Mouse (Mus musculus) forebrain, embryonic 12.5 days (tissue): Measurements from ENCODE around the gene Dnah2. TPM values are rescaled to one million over a fixed set of nuclear protein-coding genes. Genes with fewer than 3 reads are reported as not detected.

Experiments used
- ATAC-seq: fragments of 200-750 bp; cut with Nextera tagmentation; 2 replicates; pipeline ENCODE4 v1.8.0; 2017; ENCODE audit warnings: moderate TSS enrichment; ENCODE audit not compliant: low FRiP score
- H3K27ac ChIP-seq: fragments of 300-500 bp; sonication (generic); 2 replicates; pipeline ENCODE4 v1.5.1; 2016; ENCODE audit warnings: mild to moderate bottlenecking
- H3K27me3 ChIP-seq: fragments of 300-500 bp; sonication (generic); 2 replicates; pipeline ENCODE4 v1.6.1; 2016; ENCODE audit warnings: mild to moderate bottlenecking
- H3K36me3 ChIP-seq: fragments of 300-500 bp; sonication (generic); replicated peaks from 2 replicates; pipeline ENCODE4 v1.6.1; 2016; ENCODE audit warnings: mild to moderate bottlenecking
- H3K4me1 ChIP-seq: fragments of 300-500 bp; sonication (generic); 2 replicates; pipeline ENCODE4 v1.6.1; 2016
- H3K4me2 ChIP-seq: fragments of 300-500 bp; sonication (generic); 2 replicates; pipeline ENCODE4 v1.6.1; 2016; ENCODE audit warnings: mild to moderate bottlenecking, moderate library complexity
- H3K4me3 ChIP-seq: fragments of 300-500 bp; sonication (generic); replicated peaks from 2 replicates; pipeline ENCODE4 v1.5.1; 2016; ENCODE audit warnings: mild to moderate bottlenecking
- H3K9ac ChIP-seq: fragments of 300-500 bp; sonication (generic); 2 replicates; pipeline ENCODE4 v1.6.1; 2016; ENCODE audit warnings: mild to moderate bottlenecking
- H3K9me3 ChIP-seq: fragments of 300-500 bp; sonication (generic); 2 replicates; pipeline ENCODE4 v1.6.1; 2016
- WGBS: fragments of 180-500 bp; shearing (Covaris S2); methylation state at CpG from one replicate; pipeline ENCODE4 v1.1.7; 2016; 5-methylcytosine and 5-hydroxymethylcytosine counted together
- polyA plus RNA-seq: library from polyadenylated mRNA; unstranded; fragments of >200 nt; fragmentation: Nextera tagmentation; extraction: Ambion mirVana; gene quantifications from 2 replicates; pipeline ENCODE4 v1.2.1, GENCODE M21; 2016

Dnah2 gene
- polyA plus RNA-seq, 1 experiment from 2014 or later = 2.1 TPM

DNA sequence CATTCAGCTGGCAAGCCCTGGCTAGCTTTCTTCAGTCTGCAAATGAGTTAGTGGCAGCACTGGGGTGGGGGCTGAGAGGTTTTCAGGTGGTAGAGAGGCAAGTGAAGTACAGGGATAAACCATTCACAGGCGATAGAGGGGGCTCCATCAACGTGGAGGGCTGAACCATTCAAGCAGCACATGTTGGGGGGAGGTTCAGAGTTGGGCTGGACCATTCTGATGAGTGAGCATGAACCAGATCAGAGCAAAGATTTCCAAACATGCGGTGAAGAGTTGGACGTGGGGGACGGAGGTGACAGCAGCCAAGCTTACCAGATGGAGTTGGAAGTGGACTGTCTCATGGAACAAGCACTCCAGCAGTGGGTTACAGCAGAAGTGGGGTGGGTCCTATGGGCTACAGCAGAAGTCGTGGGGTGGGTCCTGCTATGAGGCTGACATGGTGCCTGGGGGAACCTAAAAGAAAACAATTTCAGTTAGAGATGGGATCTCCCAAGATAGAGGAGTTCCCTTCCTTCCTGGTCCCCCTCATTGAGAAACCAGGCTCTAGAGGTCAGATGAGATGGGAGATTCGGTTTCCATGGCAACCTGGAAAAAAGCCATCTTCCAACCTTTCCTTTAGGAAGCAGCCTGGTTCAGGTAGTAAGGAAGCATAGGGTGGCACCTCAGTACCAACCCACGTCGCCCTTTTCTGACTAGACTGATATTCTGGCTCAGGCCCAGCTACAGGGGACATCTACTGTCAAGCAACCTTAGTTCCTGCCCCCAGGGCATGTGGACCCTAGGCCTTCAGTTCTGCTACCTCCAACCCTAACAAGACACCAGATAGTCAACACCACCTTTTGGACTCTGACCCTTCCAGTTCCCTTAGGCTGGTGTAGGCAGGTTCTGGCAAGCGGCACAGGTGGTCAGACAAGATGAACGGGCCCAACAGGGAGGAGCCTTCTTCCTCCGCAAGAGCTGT lies 135.4 kb downstream of the Dnah2 start, which contains the start of gene Kdm6b:
TSS of gene Kdm6b (minus strand) at position 455 of the 961 bp plus-strand sequence.
- Histone ChIP-seq H3K9me3 (no peaks in the 10 kb centered on the region), H3K4me3 (peak within 1 kb of the TSS; percentile 66), H3K4me2 (peak within 1 kb of the TSS; percentile 95), H3K27me3 (no peaks in the 10 kb centered on the region), H3K4me1 (peaks cover 62% of the 10 kb centered on the region), H3K9ac (peak within 1 kb of the TSS; percentile 98), H3K36me3 (peaks cover 14% of the 10 kb centered on the region), H3K27ac (peak within 1 kb of the TSS; percentile 99)
- 36% methylated on average over 12 of the region's 12 CpGs for WGBS
- ATAC-seq = no peak

DNA sequence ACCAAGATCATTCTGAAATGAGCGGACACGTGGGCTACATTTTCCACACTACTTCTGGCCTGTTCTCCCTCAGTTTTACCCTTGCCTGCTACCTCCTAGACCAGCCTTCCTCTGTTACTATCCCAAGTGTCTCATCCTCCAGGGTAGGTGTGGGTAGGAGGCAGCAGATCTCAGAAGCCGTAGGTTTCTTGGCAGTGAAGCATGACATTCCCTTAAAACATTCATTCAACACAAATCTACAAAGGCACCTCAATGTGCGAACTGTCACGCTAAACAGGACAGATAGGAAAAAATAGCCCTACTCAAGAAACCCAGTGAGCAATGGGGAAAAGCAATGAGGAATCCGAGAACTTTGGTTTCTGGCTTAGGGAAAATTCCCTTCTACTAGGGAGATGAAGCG lies 136.4 kb downstream of the Dnah2 start:
- ATAC-seq = no peak
- Histone ChIP-seq H3K27ac (peak overlapping the region; percentile 99), H3K4me3 (peak overlapping the region; percentile 66), H3K9me3 (no peaks in the 10 kb centered on the region), H3K4me2 (peak overlapping the region; percentile 95), H3K9ac (peak overlapping the region; percentile 98), H3K36me3 (peaks cover 21% of the 10 kb centered on the region), H3K4me1 (peaks cover 62% of the 10 kb centered on the region), H3K27me3 (no peaks in the 10 kb centered on the region)
- WGBS = 64% methylated on average over 7 of the region's 7 CpGs

DNA sequence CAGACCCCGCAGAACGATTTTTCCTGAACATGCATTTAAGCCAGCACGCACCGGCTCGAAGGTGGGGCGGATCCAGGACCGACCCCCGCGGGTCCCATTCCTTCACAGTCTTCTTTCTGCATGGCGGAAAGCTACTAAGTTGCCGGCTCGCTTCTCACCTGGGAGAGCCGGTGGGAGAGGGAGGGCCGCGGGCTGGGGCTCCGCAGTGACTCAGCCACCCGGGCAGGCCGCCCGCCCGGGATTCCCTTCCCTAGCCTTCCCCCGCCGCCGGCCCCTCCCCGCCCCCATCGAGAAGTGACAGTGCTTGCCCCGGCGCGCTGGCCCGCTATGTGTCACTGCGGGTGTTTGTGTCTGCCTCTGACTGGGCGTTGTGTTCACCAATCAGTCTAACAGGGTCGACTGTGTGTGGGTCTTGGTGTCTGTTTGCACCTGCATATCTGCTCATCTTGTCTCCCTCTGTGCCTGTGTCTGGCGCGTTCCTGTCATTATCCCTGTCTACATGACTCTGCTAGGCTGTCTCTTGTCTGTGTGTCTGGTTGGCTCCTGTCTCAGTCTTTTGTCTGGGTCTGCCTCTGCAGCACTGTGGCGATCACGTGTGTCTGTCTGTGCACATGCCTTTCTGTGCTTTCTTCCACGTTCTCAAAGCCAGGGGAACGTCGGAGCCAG lies 137.2 kb downstream of the Dnah2 start:
- Histone ChIP-seq H3K27me3 (no peaks in the 10 kb centered on the region), H3K4me2 (peak overlapping the region; percentile 95), H3K9me3 (no peaks in the 10 kb centered on the region), H3K27ac (peak overlapping the region; percentile 99), H3K9ac (peak overlapping the region; percentile 98), H3K4me1 (peaks cover 59% of the 10 kb centered on the region), H3K36me3 (peaks cover 29% of the 10 kb centered on the region), H3K4me3 (peak overlapping the region; percentile 66)
- no peak for ATAC-seq
- WGBS = under 1% methylated on average over 38 of the region's 39 CpGs

DNA sequence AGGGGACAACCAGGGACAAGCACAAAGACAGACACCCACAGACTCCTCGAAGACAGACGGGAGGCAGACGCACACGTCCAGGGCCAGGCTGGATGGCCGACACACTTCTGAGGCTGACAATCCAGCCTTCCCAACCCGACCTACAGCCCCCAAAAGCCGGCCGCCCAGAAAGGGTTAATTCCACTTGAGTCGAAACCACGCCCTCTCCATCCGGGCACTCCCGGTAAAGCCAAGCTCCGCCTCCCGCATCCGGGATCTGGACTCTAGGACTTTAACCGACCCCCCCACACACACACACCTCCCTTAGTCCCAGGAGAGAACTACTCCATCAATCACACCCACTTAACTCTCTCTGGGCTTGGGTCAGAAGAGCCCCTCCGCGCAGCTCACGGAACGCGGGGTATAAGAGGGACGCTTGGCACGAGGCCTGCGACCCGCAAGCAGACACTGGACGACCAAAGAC lies 137.8 kb downstream of the Dnah2 start:
- Histone ChIP-seq H3K4me1 (peaks cover 57% of the 10 kb centered on the region), H3K36me3 (peaks cover 35% of the 10 kb centered on the region), H3K4me2 (peak overlapping the region; percentile 95), H3K27me3 (no peaks in the 10 kb centered on the region), H3K27ac (peak overlapping the region; percentile 99), H3K9me3 (no peaks in the 10 kb centered on the region), H3K4me3 (peak overlapping the region; percentile 66), H3K9ac (peak overlapping the region; percentile 98)
- 0% methylated on average over 26 of the region's 26 CpGs for WGBS
- peak; percentile 62 for ATAC-seq

DNA sequence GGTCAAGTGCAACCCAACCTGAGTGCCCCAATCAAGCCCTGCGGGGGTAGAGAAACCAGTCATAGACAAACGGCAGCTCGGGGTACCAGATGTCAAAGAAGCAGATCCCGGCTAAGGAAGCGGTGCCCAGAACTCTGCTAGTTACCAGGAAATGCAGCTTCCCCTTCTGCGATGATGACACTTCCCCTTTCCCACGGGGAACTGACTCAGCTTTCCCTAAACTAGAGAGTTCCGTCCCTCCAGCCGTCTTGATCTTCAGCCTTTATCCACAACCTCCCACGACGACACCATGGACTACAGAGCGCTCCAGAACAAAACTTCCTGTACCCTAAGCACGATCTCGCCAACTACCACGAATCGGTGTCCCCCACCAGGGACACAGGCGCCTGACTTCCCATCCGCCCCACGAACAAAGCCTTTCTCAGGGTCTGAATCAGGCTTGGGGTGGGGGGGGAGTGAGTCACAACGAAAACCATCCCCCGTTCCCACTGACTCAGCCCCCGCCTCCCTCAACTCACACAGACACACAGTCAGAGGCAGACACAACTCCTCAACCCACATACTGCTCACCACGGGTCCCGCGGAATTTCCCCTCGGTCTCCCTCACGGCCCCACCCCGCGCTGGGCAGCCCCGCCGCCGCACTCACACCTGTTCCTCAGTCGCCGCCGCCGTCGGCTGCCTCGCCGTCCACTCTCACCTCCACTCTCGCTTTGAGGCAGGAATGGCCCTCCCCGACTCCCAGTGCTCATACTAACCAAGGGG lies 138.4 kb downstream of the Dnah2 start:
- no peaks in the 10 kb centered on the region for H3K27me3 ChIP-seq
- ATAC-seq = peak; percentile 5
- H3K27ac ChIP-seq = peak overlapping the region; percentile 99
- WGBS = 1% methylated on average over 41 of the region's 41 CpGs
- peaks cover 41% of the 10 kb centered on the region for H3K36me3 ChIP-seq
- H3K9me3 ChIP-seq = no peaks in the 10 kb centered on the region
- peak overlapping the region; percentile 95 for H3K4me2 ChIP-seq
- peak overlapping the region; percentile 98 for H3K9ac ChIP-seq
- peaks cover 57% of the 10 kb centered on the region for H3K4me1 ChIP-seq
- H3K4me3 ChIP-seq = peak overlapping the region; percentile 66

DNA sequence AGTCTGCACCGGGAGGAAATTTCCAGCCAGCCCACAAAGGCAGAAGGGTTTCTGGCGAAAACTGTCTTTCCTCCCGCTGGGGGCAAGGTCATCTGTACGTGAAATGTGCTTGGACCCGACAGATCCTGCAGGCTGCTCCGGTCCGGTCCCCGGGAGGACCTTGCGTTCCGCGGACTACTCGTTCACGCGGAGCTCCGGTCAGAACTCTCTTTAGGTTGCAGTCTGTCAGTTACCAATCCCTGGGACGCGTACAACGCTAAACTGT lies 138.9 kb downstream of the Dnah2 start:
- Histone ChIP-seq H3K4me3 (peak overlapping the region; percentile 66), H3K27ac (peak overlapping the region; percentile 99), H3K4me1 (peaks cover 54% of the 10 kb centered on the region), H3K4me2 (peak overlapping the region; percentile 95), H3K27me3 (no peaks in the 10 kb centered on the region), H3K9me3 (no peaks in the 10 kb centered on the region), H3K9ac (peak overlapping the region; percentile 98), H3K36me3 (peaks cover 46% of the 10 kb centered on the region)
- WGBS = under 1% methylated on average over 18 of the region's 18 CpGs
- no peak for ATAC-seq

DNA sequence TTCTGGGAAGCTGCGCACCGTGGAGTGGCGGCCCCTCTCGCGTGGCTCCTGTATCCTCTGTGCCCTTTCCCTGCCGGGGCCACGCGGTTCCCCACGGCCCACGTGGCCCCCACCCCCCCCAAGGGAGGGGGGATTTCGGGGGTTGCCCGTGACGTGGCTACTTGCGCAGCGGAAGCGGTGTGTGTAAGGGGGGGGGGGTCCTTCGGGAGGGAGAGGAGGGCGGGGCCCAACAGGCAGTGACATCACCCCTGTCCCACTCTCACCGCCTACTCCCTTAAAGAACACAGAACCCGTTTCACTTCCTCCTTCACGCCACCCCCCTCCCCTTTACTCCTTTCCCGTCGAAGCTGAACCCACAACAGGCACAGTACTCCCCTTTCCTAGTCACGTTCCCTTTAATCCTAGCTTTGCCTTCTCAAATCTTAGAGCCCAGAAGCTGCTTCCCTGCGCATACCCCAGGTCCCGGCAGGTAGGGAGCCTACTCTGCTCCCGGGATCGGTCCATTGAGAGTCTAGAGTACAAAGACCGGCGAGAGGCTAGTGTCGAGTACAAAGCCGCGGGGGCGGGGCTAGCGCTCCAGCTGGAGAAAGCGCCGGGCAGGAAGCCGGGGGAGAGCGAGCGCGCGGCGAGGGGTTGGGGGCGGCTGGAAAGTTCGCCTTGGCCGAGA lies 139.4 kb downstream of the Dnah2 start:
- H3K36me3 ChIP-seq = peaks cover 51% of the 10 kb centered on the region
- H3K4me1 ChIP-seq = peaks cover 50% of the 10 kb centered on the region
- no peaks in the 10 kb centered on the region for H3K27me3 ChIP-seq
- H3K27ac ChIP-seq = peak overlapping the region; percentile 99
- WGBS = under 1% methylated on average over 46 of the region's 46 CpGs
- no peaks in the 10 kb centered on the region for H3K9me3 ChIP-seq
- peak overlapping the region; percentile 95 for H3K4me2 ChIP-seq
- peak overlapping the region; percentile 98 for H3K9ac ChIP-seq
- ATAC-seq = peak; percentile 34
- H3K4me3 ChIP-seq = peak overlapping the region; percentile 66

DNA sequence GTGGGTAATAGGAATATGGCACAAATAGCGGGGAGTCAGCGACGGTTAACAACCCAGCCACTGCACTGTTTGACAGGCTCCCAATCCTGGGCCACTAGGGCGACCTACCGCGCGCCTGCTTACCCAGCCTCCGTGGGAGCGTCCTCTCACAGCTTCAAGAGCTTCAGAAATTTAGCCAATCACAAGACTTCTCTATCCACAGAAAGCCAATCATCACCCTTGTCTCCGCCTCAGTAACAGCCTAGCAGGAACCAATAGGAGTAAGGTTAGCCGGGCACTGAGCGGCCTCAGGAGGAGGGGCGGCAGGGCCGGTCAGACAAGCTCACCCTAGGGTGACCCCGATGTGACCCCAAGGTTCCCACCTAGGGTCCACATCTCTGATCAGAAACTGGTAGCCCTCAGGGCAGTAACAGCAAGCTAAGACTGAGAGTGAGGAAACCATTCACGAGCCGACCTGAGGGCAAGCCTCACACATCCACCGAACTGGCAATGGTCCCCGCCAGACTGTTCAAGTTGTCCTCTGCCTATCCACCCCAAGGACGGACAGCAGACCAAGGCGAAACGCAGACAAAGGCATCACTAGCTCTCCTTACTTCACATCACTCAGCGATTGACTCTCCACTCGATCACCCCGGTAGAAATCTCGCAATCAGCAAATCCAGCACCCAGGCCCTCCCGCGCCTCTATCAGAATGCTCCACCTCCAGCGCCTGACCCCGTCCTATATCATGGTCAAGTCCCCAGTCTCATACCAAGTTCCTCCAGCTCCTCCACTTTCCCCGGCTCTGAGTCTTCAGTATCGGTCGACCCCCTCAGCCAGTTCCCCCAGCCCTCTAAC lies 140.2 kb downstream of the Dnah2 start:
- Histone ChIP-seq H3K9me3 (no peaks in the 10 kb centered on the region), H3K27me3 (no peaks in the 10 kb centered on the region), H3K9ac (peak overlapping the region; percentile 98), H3K4me1 (peaks cover 42% of the 10 kb centered on the region), H3K27ac (peak overlapping the region; percentile 99), H3K4me3 (peak overlapping the region; percentile 66), H3K4me2 (peak overlapping the region; percentile 95), H3K36me3 (peaks cover 58% of the 10 kb centered on the region)
- peak; percentile 63 for ATAC-seq
- under 1% methylated on average over 33 of the region's 33 CpGs for WGBS

DNA sequence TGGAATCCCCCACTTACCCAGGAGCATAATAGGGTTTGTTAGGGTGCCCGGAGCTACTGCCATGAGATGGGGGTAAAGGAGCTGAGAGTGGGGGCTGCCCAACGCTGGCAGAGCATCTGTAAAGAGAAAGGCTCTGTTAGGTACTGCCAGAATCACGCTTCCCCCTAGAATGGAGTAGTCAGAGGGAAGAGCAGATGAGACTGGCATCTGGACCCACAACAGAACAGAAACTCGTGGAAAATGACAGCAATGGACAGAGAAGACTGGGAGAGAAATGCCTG lies 141.2 kb downstream of the Dnah2 start:
- Histone ChIP-seq H3K4me2 (no peak overlapping the region), H3K27me3 (no peaks in the 10 kb centered on the region), H3K4me1 (peaks cover 31% of the 10 kb centered on the region), H3K4me3 (no peak overlapping the region; the same call in 1 of the 2 replicates), H3K36me3 (peaks cover 62% of the 10 kb centered on the region), H3K9me3 (no peaks in the 10 kb centered on the region), H3K9ac (peak overlapping the region; percentile 98; the same call in 1 of the 2 replicates), H3K27ac (0 out of 2 replicates have a peak overlapping the region, but pooled peaks have one; percentile 99)
- 86% methylated on average over 4 of the region's 4 CpGs for WGBS
- no peak for ATAC-seq

DNA sequence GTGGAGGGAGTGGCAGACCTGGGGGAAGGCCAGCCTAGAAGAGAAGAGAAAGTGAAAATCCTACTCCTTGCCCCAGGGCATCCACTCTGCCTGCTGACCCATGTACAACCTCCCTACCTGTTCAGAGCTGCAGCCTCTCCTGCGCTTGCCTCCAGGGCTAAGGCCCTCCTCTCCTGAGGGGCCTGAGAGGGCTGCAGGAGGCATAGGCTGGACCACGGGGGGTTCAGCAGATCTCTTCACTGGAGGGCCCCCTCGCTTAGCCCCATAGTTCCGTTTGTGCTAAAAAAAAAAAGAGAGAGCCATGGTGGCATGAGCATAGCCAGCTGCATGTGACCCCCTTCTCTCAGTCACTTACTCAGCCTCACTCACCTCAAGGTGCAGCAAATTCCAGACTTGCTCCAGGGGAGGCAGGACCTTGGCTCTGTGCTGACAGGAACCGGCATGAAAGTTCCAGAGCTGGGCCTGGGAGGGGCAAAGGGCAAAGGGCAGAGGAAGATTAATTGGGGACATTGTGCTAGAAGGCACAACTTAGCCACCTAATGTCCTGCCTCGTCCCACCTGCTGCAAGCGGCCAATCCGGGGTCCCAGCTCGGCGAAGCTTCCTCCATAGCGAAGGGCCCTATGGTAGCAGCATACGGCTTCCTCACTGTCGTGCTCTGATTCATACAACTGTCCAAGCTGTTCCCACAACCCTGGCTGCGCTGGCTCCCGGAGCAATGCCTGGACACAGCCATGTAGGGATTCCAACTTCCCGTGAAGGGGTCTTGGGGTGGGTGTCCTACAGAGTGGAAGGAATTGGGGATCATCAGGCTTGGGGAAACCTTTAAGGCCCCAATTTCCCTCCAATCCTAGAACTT lies 141.8 kb downstream of the Dnah2 start:
- peaks cover 26% of the 10 kb centered on the region for H3K4me1 ChIP-seq
- H3K9me3 ChIP-seq = no peaks in the 10 kb centered on the region
- peaks cover 64% of the 10 kb centered on the region for H3K36me3 ChIP-seq
- H3K4me2 ChIP-seq = no peak overlapping the region
- H3K9ac ChIP-seq = no peak overlapping the region
- 92% methylated on average over 16 of the region's 16 CpGs for WGBS
- H3K4me3 ChIP-seq = no peak overlapping the region
- no peak overlapping the region for H3K27ac ChIP-seq
- H3K27me3 ChIP-seq = no peaks in the 10 kb centered on the region
- ATAC-seq = no peak
